In genomic region chr11:55380908-55381307, GRCm38 (mm10) we compare ENCODE assay signal across 22 mouse cellular contexts. TPM values are rescaled to one million over a fixed set of nuclear protein-coding genes. Genes with fewer than 3 reads are reported as not detected.
DNase-seq lines count a peak whose midpoint lies in the region; ATAC-seq and TF ChIP-seq lines count a peak whose summit lies in the region.
"Had no signal": no experiment of that assay in that cellular context is flagged by ENCODE, and none has a peak within 500 bp of the region (broad histone marks: within the 10 kb centered on the region; RNA-seq: fewer than 3 reads in every experiment).

No protein-coding gene starts in this region.

- peaks cover 20% of the 10 kb centered on the region for H3K4me1 ChIP-seq in heart, postnatal 0 days (ENCODE audit: control insufficient read depth, insufficient read depth)
- H3K4me1 ChIP-seq in heart, embryonic 10.5 days: peaks cover 18% of the 10 kb centered on the region
- peaks cover 21% of the 10 kb centered on the region for H3K4me1 ChIP-seq in lung, embryonic 16.5 days (replicated peaks; ENCODE audit: control insufficient read depth, insufficient read depth, low read length)

- no peaks in the 10 kb centered on the region for H3K9me3 ChIP-seq in heart, postnatal 0 days (replicated peaks; ENCODE audit: control insufficient read depth, low read length)
- no peaks in the 10 kb centered on the region for H3K9me3 ChIP-seq in heart, embryonic 10.5 days
- no peaks in the 10 kb centered on the region for H3K9me3 ChIP-seq in lung, embryonic 16.5 days (ENCODE audit: control insufficient read depth, low read length)
- H3K9me3 ChIP-seq: embryonic facial prominence, embryonic 15.5 days; forebrain, embryonic 10.5 days; G1E; liver, embryonic 12.5 days; megakaryocyte, embryonic 14.5 days had no signal

- H3K4me2 ChIP-seq in heart, postnatal 0 days (ENCODE audit: low read depth, low read length): no peak overlapping the region
- no peak overlapping the region for H3K4me2 ChIP-seq in lung, embryonic 16.5 days (ENCODE audit: low read depth, low read length)
- H3K4me2 ChIP-seq: embryonic facial prominence, embryonic 15.5 days; hindbrain, embryonic 14.5 days; liver, embryonic 12.5 days had no signal

- H3K27ac ChIP-seq in heart, postnatal 0 days (ENCODE audit: low read depth): no peak overlapping the region
- no peak overlapping the region for H3K27ac ChIP-seq in heart, embryonic 10.5 days
- H3K27ac ChIP-seq in lung, embryonic 16.5 days (ENCODE audit: low read length): 0 out of 2 replicates have a peak overlapping the region, but pooled peaks have one; percentile 20
- H3K27ac ChIP-seq: embryonic facial prominence, embryonic 15.5 days; forebrain, embryonic 10.5 days; gastrocnemius, adult 2 months; hindbrain, embryonic 14.5 days; liver, embryonic 12.5 days had no signal

- TF ChIP-seq CTCF in heart, postnatal 0 days (IDR thresholded peaks at IDR 0.05; ENCODE audit: low read depth): no peak

- DNase-seq in heart, postnatal 0 days (ENCODE audit: low spot score): peak; percentile 44
- DNase-seq in heart, embryonic 10.5 days (ENCODE audit: low spot score): no peak
- no peak for DNase-seq in lung, postnatal 10 days
- DNase-seq in NIH3T3 (ENCODE audit: low read depth): peak; percentile 36
- no peak for DNase-seq in thymus, postnatal 4 days
- DNase-seq: adrenal gland, postnatal 14 days; cerebellum, adult 18-20 months; gastrocnemius, adult 2 months; layer of hippocampus, postnatal 36 days; right cerebral cortex, postnatal 25 days; thymus, postnatal 14 days had no signal

- 2% methylated on average over 6 of the region's 6 CpGs for WGBS in heart, postnatal 0 days
- WGBS in heart, embryonic 10.5 days: 48% methylated on average over 6 of the region's 6 CpGs
- 22% methylated on average over 6 of the region's 6 CpGs for WGBS in lung, embryonic 16.5 days

- H3K4me3 ChIP-seq in heart, postnatal 0 days (ENCODE audit: low read depth, low read length): no peak overlapping the region
- no peak overlapping the region for H3K4me3 ChIP-seq in heart, embryonic 10.5 days
- no peak overlapping the region for H3K4me3 ChIP-seq in lung, embryonic 16.5 days (ENCODE audit: low read length)
- H3K4me3 ChIP-seq: embryonic facial prominence, embryonic 15.5 days; forebrain, embryonic 10.5 days; gastrocnemius, adult 2 months; liver, embryonic 12.5 days; megakaryocyte, embryonic 14.5 days had no signal

- TF ChIP-seq EP300 in heart, postnatal 0 days (IDR thresholded peaks at IDR 0.05; ENCODE audit: low read depth): no peak

- no peak overlapping the region for H3K9ac ChIP-seq in heart, postnatal 0 days (replicated peaks; ENCODE audit: low read depth, low read length)
- H3K9ac ChIP-seq in lung, embryonic 16.5 days (ENCODE audit: low read length): peak overlapping the region; percentile 31; the same call in 1 of the 2 replicates
- H3K9ac ChIP-seq: embryonic facial prominence, embryonic 15.5 days; hindbrain, embryonic 14.5 days; liver, embryonic 12.5 days had no signal

- H3K36me3 ChIP-seq in heart, postnatal 0 days (replicated peaks; ENCODE audit: control insufficient read depth, insufficient read depth, low read length): no peaks in the 10 kb centered on the region
- no peaks in the 10 kb centered on the region for H3K36me3 ChIP-seq in heart, embryonic 10.5 days
- H3K36me3 ChIP-seq in lung, embryonic 16.5 days (ENCODE audit: control insufficient read depth, insufficient read depth, low read length): no peaks in the 10 kb centered on the region
- H3K36me3 ChIP-seq: embryonic facial prominence, embryonic 15.5 days; forebrain, embryonic 10.5 days; G1E; liver, embryonic 12.5 days had no signal

- no peak for ATAC-seq in heart, postnatal 0 days (ENCODE audit: insufficient read depth, low read depth)
- ATAC-seq in lung, embryonic 16.5 days (ENCODE audit: low read depth): no peak
- ATAC-seq in megakaryocyte-erythroid progenitor cell, adult 5-6 weeks (replicated peaks; ENCODE audit: low FRiP score, low TSS enrichment, poor library complexity, severe bottlenecking): peak; percentile 60; the same call in 1 of the 2 replicates
- ATAC-seq: CD4-positive, CD25-positive, alpha-beta regulatory T cell, adult 4 months; intestine, postnatal 0 days; liver, embryonic 12.5 days; lung, postnatal 0 days had no signal

- H3K27me3 ChIP-seq in heart, postnatal 0 days (ENCODE audit: control insufficient read depth, insufficient read depth, low read length): no peaks in the 10 kb centered on the region
- H3K27me3 ChIP-seq in heart, embryonic 10.5 days (ENCODE audit: insufficient read depth, poor library complexity, severe bottlenecking): peaks cover 10% of the 10 kb centered on the region; the same call in 1 of the 2 replicates
- H3K27me3 ChIP-seq in lung, embryonic 16.5 days (ENCODE audit: control insufficient read depth, insufficient read depth, low read depth, low read length): no peaks in the 10 kb centered on the region
- H3K27me3 ChIP-seq: embryonic facial prominence, embryonic 15.5 days had no signal

RNA-seq across cellular contexts. Expression of gene Sparc, which starts 42.1 kb away (rescaled TPM):
- total RNA-seq in heart, postnatal 0 days (2014; rRNA removed; ENCODE audit: low replicate concordance): 829 and 887 TPM in 2 replicates
- polyA plus RNA-seq in heart, postnatal 0 days (2015; fragmentation: Nextera tagmentation; extraction: Ambion mirVana): 1,674 and 1,711 TPM in 2 replicates
- 995 and 1,097 TPM in 2 replicates for polyA plus RNA-seq in heart, embryonic 10.5 days (2016; fragmentation: Nextera tagmentation; extraction: Ambion mirVana)
- polyA plus RNA-seq in lung, embryonic 16.5 days (2015; fragmentation: Nextera tagmentation; extraction: Ambion mirVana): 2,256 and 2,274 TPM in 2 replicates
- total RNA-seq in megakaryocyte-erythroid progenitor cell, adult 5-6 weeks (2014; fragmentation: Nextera tagmentation): not detected in 2 replicates
- not detected in 2 replicates for total RNA-seq in megakaryocyte-erythroid progenitor cell, adult 5-6 weeks (2017)
- polyA plus RNA-seq: G1E had no signal

RNA-seq across cellular contexts. Expression of gene Fat2, which starts 44.5 kb away (rescaled TPM):
- 1.1 TPM in 1 of 2 replicates, not detected in the other for total RNA-seq in heart, postnatal 0 days (2014; rRNA removed; ENCODE audit: low replicate concordance)
- 0.01 TPM in 1 of 2 replicates, not detected in the other for polyA plus RNA-seq in heart, postnatal 0 days (2015; fragmentation: Nextera tagmentation; extraction: Ambion mirVana)
- 0.02 and 0.03 TPM in 2 replicates for polyA plus RNA-seq in heart, embryonic 10.5 days (2016; fragmentation: Nextera tagmentation; extraction: Ambion mirVana)
- 0.49 and 0.68 TPM in 2 replicates for polyA plus RNA-seq in lung, embryonic 16.5 days (2015; fragmentation: Nextera tagmentation; extraction: Ambion mirVana)
- total RNA-seq in megakaryocyte-erythroid progenitor cell, adult 5-6 weeks (2014; fragmentation: Nextera tagmentation): not detected in 2 replicates
- total RNA-seq in megakaryocyte-erythroid progenitor cell, adult 5-6 weeks (2017): not detected in 2 replicates
- polyA plus RNA-seq: CD4-positive, CD25-positive, alpha-beta regulatory T cell, adult 4 months; G1E; intestine, postnatal 0 days; liver, embryonic 12.5 days had no signal

Comparison
In these comparisons a context has a peak if more than half of its experiments do, and no peak if none do; other contexts are left out.
1. DNase-seq: peak in heart, postnatal 0 days (single experiment) and NIH3T3 (single experiment); none in heart, embryonic 10.5 days (single experiment), lung, postnatal 10 days (single experiment) and thymus, postnatal 4 days (single experiment).